Mouse (Mus musculus): ENCODE data around the gene Map4. TPM values are rescaled to one million over a fixed set of nuclear protein-coding genes. Genes with fewer than 3 reads are reported as not detected.
A peak's percentile ranks its signal among the peaks of the same experiment; 100 is the strongest.
"Not testable (repeated sequence)": the region's sequence is repeated elsewhere in the genome, so short reads cannot be mapped to it uniquely, and the experiment has no call there.

The Map4 gene
- total RNA-seq, 2 experiments from 2014 or later: 375 to 386 TPM

GRCm38 (mm10) chr9:109980223-109980622 is 49.0 kb downstream of the Map4 start:
- DNase-seq (ENCODE audit: low spot score in 2 of 2): not testable (repeated sequence)

- peak; percentile 70 to 71 for DNase-seq (ENCODE audit: low spot score in 2 of 2)
Observed at GRCm38 (mm10) chr9:109985416-109985815, 54.2 kb downstream of the Map4 start.

- DNase-seq (ENCODE audit: low spot score in 2 of 2): no peak
Observed at GRCm38 (mm10) chr9:109989084-109989483, 57.8 kb downstream of the Map4 start.

DNA sequence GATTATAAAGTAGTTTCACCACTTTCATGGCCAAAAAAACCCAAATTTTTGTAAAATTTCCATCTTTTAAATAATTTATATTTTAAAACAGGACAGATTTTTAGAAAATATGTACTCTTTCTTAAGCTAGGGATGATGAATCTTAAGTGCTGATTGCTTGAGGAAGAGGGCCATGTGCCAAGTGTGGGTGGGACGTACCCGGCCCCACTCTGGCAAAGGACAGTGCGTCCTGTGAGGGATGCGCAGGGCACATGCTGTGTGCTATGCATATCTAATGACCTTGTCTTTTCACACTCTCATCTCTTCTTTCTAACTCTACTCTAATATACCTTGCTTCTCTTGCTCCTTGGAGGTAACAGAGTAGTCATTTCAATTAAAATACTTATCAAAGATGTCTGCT is 66.2 kb downstream of the Map4 start:
- peak in 1 of 2 experiments; percentile 27 for DNase-seq (ENCODE audit: low spot score in 2 of 2)

DNA sequence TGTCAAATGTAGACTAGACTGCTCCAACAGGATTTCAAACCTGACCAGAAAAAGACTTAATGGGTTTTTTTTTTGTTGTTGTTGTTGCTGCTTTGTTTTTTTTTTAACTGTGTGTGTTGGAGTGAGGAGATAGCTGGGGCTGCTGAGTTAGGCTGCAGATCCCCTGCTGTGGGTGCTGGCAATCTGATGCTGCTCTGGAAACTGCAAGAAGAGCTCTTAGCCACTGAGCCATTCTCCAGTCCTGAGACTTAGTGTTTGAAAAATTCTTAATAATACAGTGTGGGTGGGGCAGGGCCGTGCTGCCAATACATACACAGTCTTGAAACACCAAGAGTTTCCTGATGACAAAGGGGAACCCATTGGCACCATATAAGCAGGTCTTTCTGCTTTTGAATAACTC is 70.7 kb downstream of the Map4 start:
- no peak for DNase-seq (ENCODE audit: low spot score in 2 of 2)

DNA sequence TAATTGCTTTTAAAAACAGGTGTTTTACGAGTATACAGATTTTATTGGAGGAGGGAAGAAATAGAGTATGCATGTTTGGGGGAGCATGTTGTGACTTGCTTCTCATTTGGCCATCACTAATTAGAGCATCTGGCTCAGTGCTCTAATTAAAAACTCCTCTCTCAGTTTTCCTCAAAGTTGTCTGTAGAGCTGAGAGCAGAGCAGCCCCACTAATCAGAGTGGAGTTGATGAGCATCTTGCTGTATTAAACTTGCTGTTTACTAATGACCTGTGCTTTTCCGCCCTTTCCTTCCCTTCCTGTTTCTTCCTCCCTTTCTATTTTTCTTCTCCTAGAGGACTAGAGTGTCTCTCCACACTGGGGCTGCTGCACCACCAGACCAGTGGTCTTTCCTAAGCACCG is 71.2 kb downstream of the Map4 start:
- no peak for DNase-seq (ENCODE audit: low spot score in 2 of 2)

DNA sequence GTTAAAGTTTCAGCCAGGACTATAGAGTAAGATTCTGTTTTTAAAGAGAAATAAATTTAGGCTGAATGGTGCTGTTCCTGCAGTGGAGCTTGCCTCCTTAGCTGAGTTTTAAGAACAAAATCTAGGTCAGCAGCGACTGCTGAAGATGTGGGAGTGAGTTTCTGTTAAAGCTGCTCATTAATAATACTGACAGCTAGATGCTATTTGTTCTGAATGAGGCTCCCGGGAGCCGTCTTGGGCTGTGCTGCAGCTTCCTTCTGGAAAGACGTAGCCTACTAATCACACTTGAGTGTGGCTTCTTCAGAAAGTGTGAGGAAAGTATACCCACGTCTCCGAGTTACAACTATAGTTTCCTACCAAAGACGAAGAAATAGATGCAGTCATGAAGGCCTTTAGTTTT is 88.0 kb downstream of the Map4 start:
- peak in 1 of 2 experiments; percentile 21 for DNase-seq (ENCODE audit: low spot score in 2 of 2)

- DNase-seq (ENCODE audit: low spot score in 2 of 2): no peak
Observed at GRCm38 (mm10) chr9:110020405-110020804, 89.1 kb downstream of the Map4 start.

- DNase-seq (ENCODE audit: low spot score in 2 of 2): no peak
Observed at GRCm38 (mm10) chr9:110021463-110021862, 90.2 kb downstream of the Map4 start.

DNA sequence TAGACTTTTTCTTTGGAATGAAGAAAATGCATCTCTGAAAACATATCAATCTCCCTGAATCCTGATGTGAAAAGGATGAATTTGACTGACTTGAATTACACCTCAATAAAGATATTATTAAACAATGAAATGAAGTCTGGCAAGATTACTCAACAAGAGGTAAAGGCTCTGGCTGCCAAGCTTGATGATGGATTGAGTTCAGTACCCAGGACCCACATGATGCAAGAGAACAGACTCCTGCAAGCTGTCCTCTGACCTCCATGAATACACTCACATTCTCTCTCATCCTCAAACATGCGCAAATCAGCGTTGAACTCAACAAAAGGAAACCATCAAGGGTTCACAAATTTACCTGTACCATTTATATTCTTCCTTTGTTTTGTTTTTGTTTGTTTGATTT is 90.9 kb downstream of the Map4 start:
- no peak for DNase-seq (ENCODE audit: low spot score in 2 of 2)

DNA sequence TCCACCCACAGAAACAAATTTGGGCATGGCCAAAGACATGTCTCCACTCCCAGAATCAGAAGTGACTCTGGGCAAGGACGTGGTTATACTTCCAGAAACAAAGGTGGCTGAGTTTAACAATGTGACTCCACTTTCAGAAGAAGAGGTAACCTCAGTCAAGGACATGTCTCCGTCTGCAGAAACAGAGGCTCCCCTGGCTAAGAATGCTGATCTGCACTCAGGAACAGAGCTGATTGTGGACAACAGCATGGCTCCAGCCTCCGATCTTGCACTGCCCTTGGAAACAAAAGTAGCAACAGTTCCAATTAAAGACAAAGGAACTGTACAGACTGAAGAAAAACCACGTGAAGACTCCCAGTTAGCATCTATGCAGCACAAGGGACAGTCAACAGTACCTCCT is 103.8 kb downstream of the Map4 start:
- no peak for DNase-seq (ENCODE audit: low spot score in 2 of 2)

- DNase-seq (ENCODE audit: low spot score in 2 of 2): no peak
Observed at GRCm38 (mm10) chr9:110037895-110038294, 106.6 kb downstream of the Map4 start.

- DNase-seq (ENCODE audit: low spot score in 2 of 2): no peak
Observed at GRCm38 (mm10) chr9:110038485-110038884, 107.2 kb downstream of the Map4 start.

DNA sequence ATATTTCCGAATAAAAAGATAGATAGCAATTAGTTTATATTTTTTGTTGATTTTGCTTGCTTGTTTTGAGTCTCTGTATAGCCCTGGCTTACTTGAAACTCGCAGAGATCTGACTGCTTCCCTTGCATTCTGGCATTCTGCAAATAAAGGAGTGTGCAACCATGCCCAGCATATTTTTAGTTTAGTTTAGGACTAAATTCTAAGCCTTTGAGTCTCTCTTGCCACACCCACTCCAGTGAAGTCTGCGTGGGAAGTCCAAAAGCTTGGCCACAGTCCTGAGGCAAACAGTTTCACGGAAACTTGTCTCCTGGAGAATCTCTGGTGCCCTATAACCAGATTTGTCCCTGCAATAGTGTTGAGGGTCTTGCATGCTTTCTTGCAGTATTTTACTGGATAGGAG is 113.1 kb downstream of the Map4 start:
- DNase-seq (ENCODE audit: low spot score in 2 of 2): peak; percentile 51 to 68

GRCm38 (mm10) chr9:110045763-110046377 is 114.6 kb downstream of the Map4 start:
- no peak for DNase-seq (ENCODE audit: low spot score in 2 of 2)

- DNase-seq (ENCODE audit: low spot score in 2 of 2): no peak
Observed at GRCm38 (mm10) chr9:110047260-110047659, 116.0 kb downstream of the Map4 start.

GRCm38 (mm10) chr9:110047857-110048256 is 116.6 kb downstream of the Map4 start:
- no peak for DNase-seq (ENCODE audit: low spot score in 2 of 2)

DNA sequence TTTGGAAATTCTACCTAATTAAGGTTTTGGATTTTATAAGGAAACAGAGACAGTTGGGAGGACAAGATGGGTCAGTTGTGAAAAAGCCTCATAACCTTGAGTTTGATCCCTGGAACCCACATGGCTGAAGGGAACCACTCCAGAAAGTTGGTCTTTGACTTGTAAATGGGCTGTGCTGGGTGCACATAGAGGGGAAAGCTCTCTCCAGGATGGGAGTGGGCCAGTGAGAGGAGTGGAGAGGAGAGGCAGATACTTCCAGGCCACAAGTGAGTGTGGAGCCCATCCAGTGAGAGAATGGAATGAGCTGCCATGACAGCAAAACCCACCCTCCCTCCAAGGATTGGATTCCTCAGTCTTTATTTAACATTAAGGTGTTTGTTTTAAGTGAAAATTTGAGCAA is 119.9 kb downstream of the Map4 start:
- no peak for DNase-seq (ENCODE audit: low spot score in 2 of 2)

GRCm38 (mm10) chr9:110051869-110052661 is 120.8 kb downstream of the Map4 start:
- DNase-seq (ENCODE audit: low spot score in 2 of 2): peak; percentile 84 to 89

- DNase-seq (ENCODE audit: low spot score in 2 of 2): no peak
Observed at GRCm38 (mm10) chr9:110052951-110053304, 121.7 kb downstream of the Map4 start.

- peak; percentile 40 to 52 for DNase-seq (ENCODE audit: low spot score in 2 of 2)
Observed at GRCm38 (mm10) chr9:110053305-110054079, 122.2 kb downstream of the Map4 start.

GRCm38 (mm10) chr9:110054080-110054421 is 122.8 kb downstream of the Map4 start:
- no peak for DNase-seq (ENCODE audit: low spot score in 2 of 2)
